16 mouse cellular contexts compared by ENCODE assay signal in the genomic region with DNA sequence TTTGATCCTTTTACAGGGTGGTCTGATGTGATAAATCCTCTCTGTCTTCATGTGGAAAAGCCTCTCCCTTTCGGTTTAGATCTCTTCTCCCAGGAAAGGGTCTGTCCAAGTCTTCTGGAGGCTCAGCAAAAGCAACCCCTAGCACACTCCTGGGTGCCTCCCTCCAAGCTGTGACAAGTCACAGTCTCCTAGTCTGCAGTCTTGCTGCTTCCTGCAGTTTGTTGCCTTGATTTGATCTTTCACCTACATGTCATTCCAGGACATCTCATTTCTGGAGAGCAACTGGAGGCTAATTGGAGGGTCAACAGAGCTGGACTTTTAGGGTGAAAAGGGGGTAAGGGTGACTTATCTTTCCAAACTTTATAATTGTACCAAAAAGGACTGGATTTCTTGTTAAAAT. TPM values are rescaled to one million over a fixed set of nuclear protein-coding genes. Genes with fewer than 3 reads are reported as not detected.
DNase-seq lines count a peak whose midpoint lies in the region; ATAC-seq and TF ChIP-seq lines count a peak whose summit lies in the region.
"Had no signal": no experiment of that assay in that cellular context is flagged by ENCODE, and none has a peak within 500 bp of the region (broad histone marks: within the 10 kb centered on the region; RNA-seq: fewer than 3 reads in every experiment).

No protein-coding gene starts in this region.

- no peak for TF ChIP-seq CTCF in kidney, adult 2 months (conservative IDR thresholded peaks at IDR 0.05; ENCODE audit: insufficient read depth, insufficient read length, low read depth, low read length)

- ATAC-seq in intestine, embryonic 16.5 days, result no peak; the same call in 1 of the 2 replicates
- no peak for ATAC-seq in liver, embryonic 12.5 days

- DNase-seq in adrenal gland, postnatal 10 days, result peak; percentile 32
- no peak for DNase-seq in adrenal gland, postnatal 36 days
- peak; percentile 58 for DNase-seq in kidney, adult 2 months
- no peak for DNase-seq in kidney, adult 18-20 months
- DNase-seq in thymus, postnatal 14 days, result no peak
- DNase-seq in yolk sac, embryonic 10.5 days (ENCODE audit: low spot score), result no peak
- DNase-seq: cerebellum, adult 11 months; right cerebral cortex, postnatal 4 days had no signal

- no peak overlapping the region for H3K4me2 ChIP-seq in intestine, embryonic 16.5 days (ENCODE audit: low read depth, low read length)
- no peak overlapping the region for H3K4me2 ChIP-seq in liver, embryonic 12.5 days
- H3K4me2 ChIP-seq: embryonic facial prominence, embryonic 15.5 days; limb, embryonic 12.5 days had no signal

- 0 out of 2 replicates have a peak, but pooled peaks cover 4% of the 10 kb centered on the region for H3K9me3 ChIP-seq in intestine, embryonic 16.5 days (ENCODE audit: control insufficient read depth, low read length)
- H3K9me3 ChIP-seq in liver, embryonic 12.5 days (replicated peaks), result 0 out of 2 replicates have a peak, but pooled peaks cover 4% of the 10 kb centered on the region
- H3K9me3 ChIP-seq: embryonic facial prominence, embryonic 15.5 days had no signal

- no peak overlapping the region for H3K9ac ChIP-seq in intestine, embryonic 16.5 days (ENCODE audit: low read depth, low read length)
- H3K9ac ChIP-seq in liver, embryonic 12.5 days, result no peak overlapping the region
- H3K9ac ChIP-seq: embryonic facial prominence, embryonic 15.5 days; limb, embryonic 12.5 days had no signal

- H3K4me3 ChIP-seq in kidney, adult 2 months (ENCODE audit: insufficient read depth, low read depth, low read length), result no peak overlapping the region
- H3K4me3 ChIP-seq in intestine, embryonic 16.5 days (ENCODE audit: low read length), result no peak overlapping the region
- H3K4me3 ChIP-seq in liver, embryonic 12.5 days, result no peak overlapping the region
- H3K4me3 ChIP-seq: embryonic facial prominence, embryonic 15.5 days; limb, embryonic 12.5 days had no signal

- no peaks in the 10 kb centered on the region for H3K36me3 ChIP-seq in kidney, adult 2 months (ENCODE audit: control insufficient read depth, insufficient read depth, low read length)
- H3K36me3 ChIP-seq in intestine, embryonic 16.5 days (ENCODE audit: control insufficient read depth, insufficient read depth, low read length), result no peaks in the 10 kb centered on the region
- no peaks in the 10 kb centered on the region for H3K36me3 ChIP-seq in liver, embryonic 12.5 days
- H3K36me3 ChIP-seq: embryonic facial prominence, embryonic 15.5 days; G1E; limb, embryonic 12.5 days had no signal

- WGBS in kidney, adult 2 months, result 34% methylated on average over 1 of the region's 1 CpGs
- 42% methylated on average over 1 of the region's 1 CpGs for WGBS in intestine, embryonic 16.5 days
- 34% methylated on average over 1 of the region's 1 CpGs for WGBS in liver, embryonic 12.5 days (ENCODE audit: insufficient replicate concordance)

- peaks cover 9% of the 10 kb centered on the region for H3K4me1 ChIP-seq in kidney, adult 2 months (ENCODE audit: control insufficient read depth, insufficient read depth, low read length)
- peaks cover 18% of the 10 kb centered on the region for H3K4me1 ChIP-seq in intestine, embryonic 16.5 days (ENCODE audit: control insufficient read depth, insufficient read depth, low read length)
- peaks cover 8% of the 10 kb centered on the region for H3K4me1 ChIP-seq in liver, embryonic 12.5 days

- 0 out of 2 replicates have a peak overlapping the region, but pooled peaks have one; percentile 3 for H3K27ac ChIP-seq in kidney, adult 2 months (ENCODE audit: insufficient read depth, low read depth, low read length)
- peak overlapping the region; percentile 70 for H3K27ac ChIP-seq in intestine, embryonic 16.5 days (ENCODE audit: low read length)
- H3K27ac ChIP-seq in liver, embryonic 12.5 days, result 0 out of 2 replicates have a peak overlapping the region, but pooled peaks have one; percentile 3

- H3K27me3 ChIP-seq in kidney, adult 2 months (replicated peaks; ENCODE audit: control insufficient read depth, insufficient read depth, low read length), result no peaks in the 10 kb centered on the region
- H3K27me3 ChIP-seq in intestine, embryonic 16.5 days (replicated peaks; ENCODE audit: control insufficient read depth, insufficient read depth, low read length), result no peaks in the 10 kb centered on the region
- H3K27me3 ChIP-seq in liver, embryonic 12.5 days (replicated peaks), result no peaks in the 10 kb centered on the region
- H3K27me3 ChIP-seq: embryonic facial prominence, embryonic 15.5 days; limb, embryonic 12.5 days had no signal

- TF ChIP-seq POLR2A in kidney, adult 2 months (IDR thresholded peaks at IDR 0.05; ENCODE audit: low read depth, low read length), result no peak

RNA-seq across cellular contexts. Expression of a gene that starts 24.8 kb away (rescaled TPM):
- total RNA-seq in adrenal gland, postnatal 10 days (2021), result not detected
- total RNA-seq in adrenal gland, postnatal 36 days (2021), result not detected
- polyA plus RNA-seq in kidney, adult 2 months (2012; rRNA removed), result not detected in 2 replicates
- not detected in 2 replicates for polyA plus RNA-seq in intestine, embryonic 16.5 days (2015; fragmentation: Nextera tagmentation; extraction: Ambion mirVana)
- not detected in 2 replicates for polyA plus RNA-seq in liver, embryonic 12.5 days (2016; fragmentation: Nextera tagmentation; extraction: Ambion mirVana)
- total RNA-seq: G1E; layer of hippocampus, adult 8-10 months had no signal
- polyA plus RNA-seq: embryonic facial prominence, embryonic 15.5 days; G1E; hindbrain, embryonic 11.5 days; limb, embryonic 12.5 days; thymus, postnatal 0 days had no signal

Comparison
In these comparisons a context has a peak if more than half of its experiments do, and no peak if none do; other contexts are left out.
1. DNase-seq: peak in adrenal gland, postnatal 10 days (single experiment) and kidney, adult 2 months (single experiment); none in adrenal gland, postnatal 36 days (0 of 2), kidney, adult 18-20 months (single experiment), thymus, postnatal 14 days (single experiment) and yolk sac, embryonic 10.5 days (single experiment).
2. H3K27ac ChIP-seq: peak in every context shown above with its lines; median percentile 70 in intestine, embryonic 16.5 days; 3 in kidney, adult 2 months; 3 in liver, embryonic 12.5 days.